Mouse (Mus musculus) hindbrain, embryonic 11.5 days (tissue): ENCODE measurements around the gene Sptb. TPM values are rescaled to one million over a fixed set of nuclear protein-coding genes. Genes with fewer than 3 reads are reported as not detected.

Experiments used
- ATAC-seq: fragments of 200-750 bp; cut with Nextera tagmentation; 2 replicates; pipeline ENCODE4 v1.8.0; 2017; ENCODE audit warnings: mild to moderate bottlenecking, moderate TSS enrichment, moderate library complexity; ENCODE audit not compliant: low FRiP score
- DNase-seq: peaks from one replicate; pipeline ENCODE4 v3.0.0-alpha.2; 2015; ENCODE audit warnings: low spot score
- H3K27ac ChIP-seq: fragments of 300-500 bp; sonication (generic); 2 replicates; pipeline ENCODE4 v1.5.1; 2014; ENCODE audit warnings: mild to moderate bottlenecking, low read depth, low read length
- H3K27me3 ChIP-seq: fragments of 300-500 bp; sonication (generic); 2 replicates; pipeline ENCODE4 v1.6.1; 2014; ENCODE audit warnings: mild to moderate bottlenecking, low read length, moderate library complexity, mixed read lengths; ENCODE audit not compliant: control insufficient read depth, insufficient read depth
- H3K36me3 ChIP-seq: fragments of 300-500 bp; sonication (generic); 2 replicates; pipeline ENCODE4 v1.6.1; 2014; ENCODE audit warnings: mild to moderate bottlenecking, low read length, moderate library complexity, mixed read lengths; ENCODE audit not compliant: control insufficient read depth, insufficient read depth
- H3K4me1 ChIP-seq: fragments of 300-500 bp; sonication (generic); replicated peaks from 2 replicates; pipeline ENCODE4 v1.6.1; 2014; ENCODE audit warnings: low read length, mixed read lengths; ENCODE audit not compliant: control insufficient read depth, insufficient read depth
- H3K4me2 ChIP-seq: fragments of 300-500 bp; sonication (generic); replicated peaks from 2 replicates; pipeline ENCODE4 v1.6.1; 2014; ENCODE audit warnings: mild to moderate bottlenecking, low read depth, low read length
- H3K4me3 ChIP-seq: fragments of 300-500 bp; sonication (generic); 2 replicates; pipeline ENCODE4 v1.5.1; 2014; ENCODE audit warnings: low read depth, low read length
- H3K9ac ChIP-seq: fragments of 300-500 bp; sonication (generic); 2 replicates; pipeline ENCODE4 v1.6.1; 2014; ENCODE audit warnings: low read depth, low read length
- H3K9me3 ChIP-seq: fragments of 300-500 bp; sonication (generic); 2 replicates; pipeline ENCODE4 v1.6.1; 2016; ENCODE audit warnings: low read length; ENCODE audit not compliant: control insufficient read depth
- WGBS: fragments of 180-500 bp; shearing (Covaris S2); extraction: QIAGEN DNeasy Blood & Tissue Kit; methylation state at CpG from one replicate; pipeline ENCODE4 v1.1.7; 2014; 5-methylcytosine and 5-hydroxymethylcytosine counted together
- polyA plus RNA-seq: library from polyadenylated mRNA; unstranded; fragments of >200 nt; fragmentation: Nextera tagmentation; extraction: Ambion mirVana; gene quantifications from 2 replicates; pipeline ENCODE4 v1.2.1, GENCODE M21; 2014

Sptb gene
- polyA plus RNA-seq, 1 experiment from 2014 or later: 3.6 TPM

DNA sequence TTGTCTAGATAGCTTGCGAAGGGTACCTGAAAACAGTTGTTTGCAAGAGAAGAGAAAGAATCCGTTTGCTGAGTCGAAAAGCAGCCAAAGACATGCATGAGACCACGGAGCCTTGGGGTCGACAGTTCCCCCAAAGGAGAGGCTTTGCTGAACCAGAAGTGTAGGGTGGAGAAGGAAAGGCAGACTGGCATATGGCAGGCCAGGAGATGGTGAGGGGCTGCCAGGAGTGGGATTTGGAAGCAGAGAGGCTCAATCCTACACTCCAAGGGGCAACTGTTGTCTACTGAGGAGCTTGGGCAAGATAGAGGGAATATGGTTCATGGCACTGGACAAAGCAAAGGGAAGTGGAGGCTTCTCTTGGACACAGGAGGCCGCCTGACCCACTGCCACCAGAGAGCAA, 117.1 kb downstream of the Sptb start:
- Histone ChIP-seq H3K9ac (no peak overlapping the region), H3K4me3 (no peak overlapping the region), H3K27ac (no peak overlapping the region), H3K36me3 (no peaks in the 10 kb centered on the region), H3K27me3 (no peaks in the 10 kb centered on the region), H3K4me2 (no peak overlapping the region), H3K9me3 (no peaks in the 10 kb centered on the region), H3K4me1 (no peaks in the 10 kb centered on the region)
- DNase-seq (no peak), ATAC-seq (no peak)
- WGBS: 80% methylated on average over 6 of the region's 6 CpGs

DNA sequence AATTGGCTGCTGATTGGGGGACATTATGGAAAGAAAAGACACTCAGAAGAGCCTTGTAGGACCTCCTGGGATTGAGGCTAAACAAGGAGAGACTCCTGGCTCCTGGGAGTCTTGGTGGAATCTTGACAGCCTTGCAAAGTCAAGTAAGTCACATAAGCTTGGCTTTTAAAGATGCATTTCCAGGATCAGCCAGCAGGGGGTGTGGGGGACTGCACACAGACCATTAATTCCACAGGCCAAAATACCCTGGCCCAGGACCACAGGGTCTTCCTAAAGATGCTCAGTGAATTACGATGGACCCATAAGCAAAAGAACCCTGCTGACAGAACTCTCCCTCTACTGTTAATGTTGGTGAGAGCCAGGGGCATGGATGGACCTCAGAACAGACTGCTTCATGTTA, 118.1 kb downstream of the Sptb start:
- 54% methylated on average over 1 of the region's 1 CpGs for WGBS
- Histone ChIP-seq H3K27me3 (no peaks in the 10 kb centered on the region), H3K9ac (no peak overlapping the region), H3K4me1 (no peaks in the 10 kb centered on the region), H3K36me3 (no peaks in the 10 kb centered on the region), H3K9me3 (no peaks in the 10 kb centered on the region), H3K4me3 (no peak overlapping the region), H3K27ac (no peak overlapping the region), H3K4me2 (no peak overlapping the region)
- peak; percentile 88 for DNase-seq
- no peak for ATAC-seq

DNA sequence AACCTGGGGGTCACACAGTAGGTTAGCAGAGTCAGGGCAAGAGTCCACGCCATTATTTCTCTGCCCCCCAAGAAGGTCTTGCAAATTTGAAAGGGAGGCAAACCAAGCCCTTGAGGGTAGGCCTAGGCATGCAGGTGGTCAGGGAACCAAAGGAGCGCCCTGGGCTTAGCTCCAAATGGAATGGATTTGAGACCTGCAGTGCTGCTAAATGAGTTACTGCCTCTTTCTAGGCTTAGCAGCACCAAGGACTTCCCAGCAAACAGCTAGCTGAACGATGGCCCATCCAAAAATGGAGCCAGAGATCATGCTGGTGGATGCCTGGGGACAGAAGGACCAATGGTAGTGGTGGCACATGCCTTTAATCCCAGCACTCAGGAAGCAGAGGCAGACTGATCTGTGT, 119.3 kb downstream of the Sptb start:
- H3K36me3 ChIP-seq: no peaks in the 10 kb centered on the region
- no peak for DNase-seq
- no peak overlapping the region for H3K27ac ChIP-seq
- WGBS: 82% methylated on average over 3 of the region's 3 CpGs
- no peak overlapping the region for H3K4me3 ChIP-seq
- H3K9ac ChIP-seq: no peak overlapping the region
- no peak overlapping the region for H3K4me2 ChIP-seq
- H3K9me3 ChIP-seq: no peaks in the 10 kb centered on the region
- no peak for ATAC-seq
- no peaks in the 10 kb centered on the region for H3K4me1 ChIP-seq
- no peaks in the 10 kb centered on the region for H3K27me3 ChIP-seq

DNA sequence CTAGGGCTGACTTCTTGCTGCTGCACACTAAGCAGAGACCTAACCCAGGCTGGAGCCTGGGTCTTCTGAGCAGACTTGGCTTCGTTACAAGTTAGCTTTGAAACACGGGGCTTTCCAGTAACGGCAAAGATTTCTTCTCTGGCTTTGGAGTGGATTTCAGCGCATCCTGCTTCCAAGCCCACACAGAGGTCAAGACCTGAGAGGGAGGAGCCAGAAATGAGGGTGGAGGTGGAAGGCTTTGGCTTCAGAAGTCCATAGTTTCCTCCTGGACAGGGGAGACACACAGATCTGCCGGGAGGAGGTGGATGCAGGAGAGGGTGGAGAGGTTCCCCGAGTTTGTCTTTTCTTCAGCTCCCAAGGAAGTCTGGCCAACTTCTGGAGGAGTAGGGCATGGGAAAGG, 120.8 kb downstream of the Sptb start:
- no peak overlapping the region for H3K27ac ChIP-seq
- ATAC-seq (no peak), DNase-seq (no peak)
- H3K4me1 ChIP-seq: no peaks in the 10 kb centered on the region
- no peak overlapping the region for H3K4me2 ChIP-seq
- H3K9ac ChIP-seq: no peak overlapping the region
- H3K9me3 ChIP-seq: no peaks in the 10 kb centered on the region
- H3K36me3 ChIP-seq: no peaks in the 10 kb centered on the region
- no peaks in the 10 kb centered on the region for H3K27me3 ChIP-seq
- no peak overlapping the region for H3K4me3 ChIP-seq
- 77% methylated on average over 6 of the region's 6 CpGs for WGBS

DNA sequence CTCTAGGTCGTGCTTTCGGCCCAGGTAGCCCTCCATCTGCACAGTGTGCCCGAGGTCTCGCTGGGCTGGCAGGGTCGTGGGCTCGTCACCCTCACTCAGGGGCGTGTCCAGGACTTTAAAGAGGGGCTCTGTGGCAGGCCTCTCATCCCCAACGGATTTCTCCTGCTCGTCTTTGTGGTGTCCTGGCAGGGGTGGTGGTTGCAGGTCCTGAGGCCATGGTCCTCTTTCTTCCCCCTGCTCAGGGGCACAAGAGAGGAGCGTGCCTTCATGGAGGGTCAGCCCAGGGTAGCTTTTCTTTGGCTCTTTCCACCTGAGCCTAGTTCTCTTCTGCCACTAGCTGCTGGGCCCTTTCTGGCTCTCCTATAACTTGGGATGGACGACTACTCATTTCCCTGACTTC, 123.0 kb downstream of the Sptb start:
- Histone ChIP-seq H3K27me3 (no peaks in the 10 kb centered on the region), H3K27ac (no peak overlapping the region), H3K9me3 (no peaks in the 10 kb centered on the region), H3K9ac (no peak overlapping the region), H3K4me2 (no peak overlapping the region), H3K4me1 (no peaks in the 10 kb centered on the region), H3K36me3 (no peaks in the 10 kb centered on the region), H3K4me3 (no peak overlapping the region)
- ATAC-seq (no peak), DNase-seq (no peak)
- 69% methylated on average over 11 of the region's 11 CpGs for WGBS

DNA sequence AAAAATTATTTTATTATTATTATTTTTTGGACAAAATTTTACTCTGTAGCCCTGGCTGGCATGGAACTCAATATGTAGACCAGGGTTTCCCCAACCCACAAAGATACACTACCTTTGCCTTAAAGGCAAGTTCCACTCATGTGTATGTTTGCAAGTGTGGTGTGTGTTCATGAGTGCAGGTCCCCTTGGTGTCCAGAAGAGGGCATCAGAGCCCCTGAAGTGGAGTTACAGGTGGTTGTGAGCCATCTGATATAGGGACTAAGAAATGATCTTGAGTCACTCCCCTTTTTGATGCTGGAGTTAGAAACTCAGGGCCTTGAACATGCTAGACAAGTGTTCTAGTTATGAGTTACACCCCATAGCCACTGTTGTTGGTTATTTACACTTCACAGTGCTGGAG, 125.3 kb downstream of the Sptb start:
- no peaks in the 10 kb centered on the region for H3K9me3 ChIP-seq
- no peak overlapping the region for H3K4me3 ChIP-seq
- H3K36me3 ChIP-seq: no peaks in the 10 kb centered on the region
- H3K4me2 ChIP-seq: no peak overlapping the region
- ATAC-seq (no peak), DNase-seq (no peak)
- H3K27me3 ChIP-seq: no peaks in the 10 kb centered on the region
- no peak overlapping the region for H3K9ac ChIP-seq
- H3K27ac ChIP-seq: no peak overlapping the region
- no peaks in the 10 kb centered on the region for H3K4me1 ChIP-seq

DNA sequence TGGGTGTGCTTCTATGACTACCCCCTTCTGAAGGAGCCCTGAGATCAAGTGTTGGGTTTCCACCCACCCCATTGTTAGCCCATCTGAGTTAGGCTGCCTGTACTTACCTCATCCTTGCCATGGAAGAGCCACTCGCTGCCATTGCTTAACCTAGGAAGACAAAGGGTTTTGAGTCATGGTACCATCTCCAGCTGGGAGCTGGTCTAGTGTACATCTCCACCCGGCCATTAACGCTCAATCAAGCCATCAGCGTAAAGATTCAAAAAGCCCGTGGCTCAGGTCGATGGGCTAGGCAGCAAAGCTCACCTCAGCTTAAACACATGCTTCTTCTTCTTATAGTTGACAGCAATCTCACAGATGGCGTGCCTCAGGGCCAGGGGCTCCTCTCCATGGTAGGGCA, 126.9 kb downstream of the Sptb start:
- Histone ChIP-seq H3K4me3 (no peak overlapping the region), H3K27me3 (no peaks in the 10 kb centered on the region), H3K4me2 (no peak overlapping the region), H3K36me3 (no peaks in the 10 kb centered on the region), H3K9ac (no peak overlapping the region), H3K27ac (no peak overlapping the region), H3K9me3 (no peaks in the 10 kb centered on the region), H3K4me1 (no peaks in the 10 kb centered on the region)
- WGBS: 93% methylated on average over 7 of the region's 7 CpGs
- no peak for DNase-seq
- ATAC-seq: no peak

DNA sequence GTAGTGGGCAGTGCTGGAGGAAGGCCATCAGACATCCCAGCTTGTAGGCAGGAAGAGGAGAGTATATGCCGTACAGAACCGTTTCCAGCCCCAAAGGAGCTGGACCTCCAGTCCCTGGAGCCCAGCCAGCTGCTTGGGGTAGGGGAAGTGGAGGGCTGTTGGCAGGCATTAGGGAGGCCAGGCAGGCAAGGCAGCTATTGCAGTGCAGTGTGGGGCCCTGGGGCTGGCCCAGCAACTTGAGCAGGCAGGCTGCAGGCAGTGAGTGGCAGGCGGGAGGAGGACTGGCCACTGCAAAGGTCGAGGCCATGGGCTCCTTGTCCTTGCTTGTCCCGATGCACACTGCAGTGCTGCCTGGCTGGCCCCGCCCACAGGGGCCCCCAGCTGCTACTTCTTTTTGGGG, 127.5 kb downstream of the Sptb start:
- Histone ChIP-seq H3K4me3 (no peak overlapping the region), H3K4me2 (no peak overlapping the region), H3K36me3 (no peaks in the 10 kb centered on the region), H3K9me3 (no peaks in the 10 kb centered on the region), H3K4me1 (no peaks in the 10 kb centered on the region), H3K9ac (no peak overlapping the region), H3K27ac (no peak overlapping the region), H3K27me3 (no peaks in the 10 kb centered on the region)
- ATAC-seq: no peak
- WGBS: 43% methylated on average over 6 of the region's 6 CpGs
- no peak for DNase-seq

DNA sequence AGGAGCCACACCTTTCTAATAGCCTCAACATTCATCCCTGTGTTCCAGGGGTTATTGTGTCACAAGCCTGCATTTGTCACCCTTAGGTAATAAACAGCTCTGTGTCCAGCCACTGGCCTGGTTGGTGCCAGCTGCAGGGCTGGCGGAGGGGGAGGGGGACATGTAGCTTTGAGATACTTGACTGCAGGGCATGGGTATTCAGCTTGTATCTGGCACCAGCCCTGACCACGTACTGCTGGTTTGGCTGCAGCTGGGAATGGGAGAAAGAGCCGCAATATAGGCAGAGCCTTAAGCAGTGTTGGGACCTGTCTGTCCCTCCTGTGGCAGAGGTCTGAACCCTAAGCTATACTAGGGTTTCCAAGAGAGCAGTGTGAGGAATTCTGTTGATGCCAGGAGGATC, 128.2 kb downstream of the Sptb start:
- Histone ChIP-seq H3K27ac (no peak overlapping the region), H3K27me3 (no peaks in the 10 kb centered on the region), H3K4me3 (no peak overlapping the region), H3K9ac (no peak overlapping the region), H3K9me3 (no peaks in the 10 kb centered on the region), H3K36me3 (no peaks in the 10 kb centered on the region), H3K4me1 (no peaks in the 10 kb centered on the region), H3K4me2 (no peak overlapping the region)
- ATAC-seq: no peak
- DNase-seq: no peak
- WGBS: 88% methylated on average over 3 of the region's 3 CpGs
